9 mouse cellular contexts compared by ENCODE assay signal in genomic region chr15:102366733-102367344, GRCm38 (mm10). TPM values are rescaled to one million over a fixed set of nuclear protein-coding genes. Genes with fewer than 3 reads are reported as not detected.
DNase-seq lines count a peak whose midpoint lies in the region; ATAC-seq and TF ChIP-seq lines count a peak whose summit lies in the region.
"Had no signal": no experiment of that assay in that cellular context is flagged by ENCODE, and none has a peak within 500 bp of the region (broad histone marks: within the 10 kb centered on the region; RNA-seq: fewer than 3 reads in every experiment).

Gene Sp7, minus strand, starts transcription at chr15:102367182.

- H3K9me3 ChIP-seq in megakaryocyte, embryonic 14.5 days: no peaks in the 10 kb centered on the region
- H3K9me3 ChIP-seq in forebrain, embryonic 15.5 days: no peaks in the 10 kb centered on the region
- H3K9me3 ChIP-seq in liver, embryonic 13.5 days (replicated peaks): no peaks in the 10 kb centered on the region
- H3K9me3 ChIP-seq in stomach, postnatal 0 days (ENCODE audit: control insufficient read depth, low read length): no peaks in the 10 kb centered on the region

- H3K4me2 ChIP-seq in forebrain, embryonic 15.5 days (replicated peaks): peak within 1 kb of the TSS; percentile 35
- H3K4me2 ChIP-seq in liver, embryonic 13.5 days: peak within 1 kb of the TSS; percentile 35; the same call in 1 of the 2 replicates
- peak within 1 kb of the TSS; percentile 35 for H3K4me2 ChIP-seq in stomach, postnatal 0 days (replicated peaks; ENCODE audit: low read depth)

- H3K27ac ChIP-seq in forebrain, embryonic 15.5 days (replicated peaks): no peak within 1 kb of the TSS
- no peak within 1 kb of the TSS for H3K27ac ChIP-seq in liver, embryonic 13.5 days
- H3K27ac ChIP-seq in stomach, postnatal 0 days (replicated peaks): no peak within 1 kb of the TSS

- WGBS in forebrain, embryonic 15.5 days: 6% methylated on average over 15 of the region's 15 CpGs
- 9% methylated on average over 15 of the region's 15 CpGs for WGBS in liver, embryonic 13.5 days (ENCODE audit: insufficient replicate concordance)
- 7% methylated on average over 15 of the region's 15 CpGs for WGBS in stomach, postnatal 0 days

- no peak for TF ChIP-seq CTCF in stomach, postnatal 0 days (IDR thresholded peaks at IDR 0.05; ENCODE audit: low read depth)

- TF ChIP-seq EP300 in stomach, postnatal 0 days (optimal IDR thresholded peaks at IDR 0.05): no peak

- H3K4me3 ChIP-seq in megakaryocyte, embryonic 14.5 days (replicated peaks): peak within 1 kb of the TSS; percentile 83
- H3K4me3 ChIP-seq in forebrain, embryonic 15.5 days: peak within 1 kb of the TSS; percentile 23
- H3K4me3 ChIP-seq in liver, embryonic 13.5 days (replicated peaks): 0 out of 2 replicates have a peak within 1 kb of the TSS, but pooled peaks have one; percentile 20
- peak within 1 kb of the TSS; percentile 17 for H3K4me3 ChIP-seq in stomach, postnatal 0 days (ENCODE audit: low read depth, low read length)

- no peak for ATAC-seq in megakaryocyte, adult 5-6 weeks (ENCODE audit: poor library complexity, severe bottlenecking)
- ATAC-seq in forebrain, embryonic 15.5 days (replicated peaks): peak; percentile 66
- no peak for ATAC-seq in liver, embryonic 13.5 days (ENCODE audit: low read depth)
- ATAC-seq in stomach, postnatal 0 days (ENCODE audit: low FRiP score, low TSS enrichment): no peak
- ATAC-seq in activated CD4-positive, CD25-positive, alpha-beta regulatory T cell, adult 4 months: no peak

- H3K9ac ChIP-seq in forebrain, embryonic 15.5 days (replicated peaks): no peak within 1 kb of the TSS
- no peak within 1 kb of the TSS for H3K9ac ChIP-seq in liver, embryonic 13.5 days
- H3K9ac ChIP-seq in stomach, postnatal 0 days (ENCODE audit: low read length): no peak within 1 kb of the TSS

- no peaks in the 10 kb centered on the region for H3K36me3 ChIP-seq in megakaryocyte, embryonic 14.5 days (replicated peaks; ENCODE audit: low read length)
- no peaks in the 10 kb centered on the region for H3K36me3 ChIP-seq in forebrain, embryonic 15.5 days
- no peaks in the 10 kb centered on the region for H3K36me3 ChIP-seq in liver, embryonic 13.5 days
- no peaks in the 10 kb centered on the region for H3K36me3 ChIP-seq in stomach, postnatal 0 days (ENCODE audit: control insufficient read depth, insufficient read depth, low read length)

- DNase-seq in liver, embryonic 13.5 days: no peak
- DNase-seq in stomach, postnatal 0 days (ENCODE audit: low spot score): no peak
- DNase-seq in thymus, postnatal 0 days (ENCODE audit: low spot score): no peak
- DNase-seq in right cerebral cortex, postnatal 25 days: no peak
- DNase-seq: thymus, postnatal 4 days had no signal

- H3K4me1 ChIP-seq in megakaryocyte, embryonic 14.5 days: peaks cover 80% of the 10 kb centered on the region
- H3K4me1 ChIP-seq in forebrain, embryonic 15.5 days: peaks cover 10% of the 10 kb centered on the region; the same call in 1 of the 2 replicates
- peaks cover 18% of the 10 kb centered on the region for H3K4me1 ChIP-seq in liver, embryonic 13.5 days (replicated peaks)
- H3K4me1 ChIP-seq in stomach, postnatal 0 days (replicated peaks; ENCODE audit: control insufficient read depth, insufficient read depth): peaks cover 5% of the 10 kb centered on the region; the same call in 1 of the 2 replicates

- H3K27me3 ChIP-seq in megakaryocyte, embryonic 14.5 days (replicated peaks): peaks cover 83% of the 10 kb centered on the region
- peaks cover 20% of the 10 kb centered on the region for H3K27me3 ChIP-seq in forebrain, embryonic 15.5 days
- H3K27me3 ChIP-seq in liver, embryonic 13.5 days: peaks cover 96% of the 10 kb centered on the region
- no peaks in the 10 kb centered on the region; the same call in 1 of the 2 replicates for H3K27me3 ChIP-seq in stomach, postnatal 0 days (ENCODE audit: control insufficient read depth, insufficient read depth, low read length)

RNA-seq across cellular contexts. Expression of gene Sp7, which starts in this region (rescaled TPM):
- 0.10 TPM in 1 of 2 replicates, not detected in the other for polyA plus RNA-seq in megakaryocyte, embryonic 14.5 days (2012; ENCODE audit: insufficient read depth, low replicate concordance)
- not detected in 2 replicates for total RNA-seq in megakaryocyte, adult 5-6 weeks (2015)
- total RNA-seq in megakaryocyte, adult 5-6 weeks (2017): not detected in 2 replicates
- polyA plus RNA-seq in forebrain, embryonic 15.5 days (2015; fragmentation: Nextera tagmentation; extraction: Ambion mirVana): 0.36 and 0.40 TPM in 2 replicates
- 0.07 and 0.09 TPM in 2 replicates for polyA plus RNA-seq in liver, embryonic 13.5 days (2015; fragmentation: Nextera tagmentation; extraction: Ambion mirVana)
- 0.40 and 0.41 TPM in 2 replicates for polyA plus RNA-seq in stomach, postnatal 0 days (2015; fragmentation: Nextera tagmentation; extraction: Ambion mirVana)
- polyA plus RNA-seq in thymus, postnatal 0 days (2015; fragmentation: Nextera tagmentation; extraction: Ambion mirVana): 0.10 and 0.13 TPM in 2 replicates
- polyA plus RNA-seq in activated CD4-positive, CD25-positive, alpha-beta regulatory T cell, adult 4 months (2017; shearing (Covaris generic)): not detected

Comparison
In these comparisons a context has a peak if more than half of its experiments do, and no peak if none do; other contexts are left out.
1. Peak in ATAC-seq, H3K4me3 ChIP-seq and H3K4me2 ChIP-seq in forebrain, embryonic 15.5 days; RNA of the gene not detected or under 1 TPM.
2. H3K4me3 ChIP-seq: peak in every context shown above with its lines; median percentile 83 in megakaryocyte, embryonic 14.5 days; 23 in forebrain, embryonic 15.5 days; 20 in liver, embryonic 13.5 days; 17 in stomach, postnatal 0 days.